Comparison of ENCODE assay signal across 13 mouse cellular contexts in the genomic region with DNA sequence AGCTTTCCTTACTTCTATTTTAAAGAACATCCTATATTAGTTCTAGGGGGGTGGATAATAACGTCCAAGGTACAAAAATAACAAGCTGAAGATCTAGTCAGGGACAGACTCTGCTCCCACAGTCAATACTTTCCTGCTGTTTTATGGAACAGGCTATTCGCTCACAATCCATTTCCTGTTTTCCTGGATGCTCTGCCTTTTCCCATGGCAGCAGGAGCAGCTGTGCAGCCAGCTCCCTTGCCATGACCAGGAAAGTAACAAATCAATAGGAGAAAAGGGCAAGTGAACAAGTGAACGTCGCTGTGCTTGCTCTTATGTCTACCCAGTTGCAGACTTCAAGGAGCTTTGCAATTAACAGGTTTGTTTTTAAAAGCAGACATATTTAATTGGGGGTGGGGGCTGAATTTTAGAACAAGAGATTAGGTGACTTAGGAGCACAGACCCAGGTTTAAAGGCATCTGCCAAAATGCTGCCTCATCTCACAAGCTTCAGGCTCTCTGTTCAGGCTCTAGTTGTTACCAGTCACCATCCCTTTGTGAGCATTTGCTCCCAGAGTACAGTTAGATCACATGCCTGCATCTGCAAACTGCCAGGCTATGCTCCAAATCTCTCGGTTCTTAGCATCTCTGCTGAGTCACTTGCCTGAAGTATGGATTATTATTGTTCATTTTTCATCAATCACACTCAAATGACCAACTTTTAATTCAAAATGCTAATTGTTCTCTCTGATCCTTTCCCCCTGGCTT.
DNase-seq lines count a peak whose midpoint lies in the region; ATAC-seq and TF ChIP-seq lines count a peak whose summit lies in the region.
"Had no signal": no experiment of that assay in that cellular context is flagged by ENCODE, and none has a peak within 500 bp of the region (broad histone marks: within the 10 kb centered on the region; RNA-seq: fewer than 3 reads in every experiment).

No protein-coding gene starts in this region.

- H3K27ac ChIP-seq in heart, postnatal 0 days (ENCODE audit: low read depth) = peak overlapping the region; percentile 55
- 0 out of 2 replicates have a peak overlapping the region, but pooled peaks have one; percentile 20 for H3K27ac ChIP-seq in neural tube, embryonic 11.5 days (ENCODE audit: low read depth, low read length)
- peak overlapping the region; percentile 45; the same call in 1 of the 2 replicates for H3K27ac ChIP-seq in intestine, embryonic 16.5 days (ENCODE audit: low read length)
- H3K27ac ChIP-seq: stomach, postnatal 0 days had no signal

- 43% methylated on average over 5 of the region's 5 CpGs for WGBS in heart, postnatal 0 days
- 23% methylated on average over 5 of the region's 5 CpGs for WGBS in neural tube, embryonic 11.5 days
- 29% methylated on average over 5 of the region's 5 CpGs for WGBS in intestine, embryonic 16.5 days

- no peak for TF ChIP-seq CTCF in heart, postnatal 0 days (IDR thresholded peaks at IDR 0.05; ENCODE audit: low read depth)

- no peaks in the 10 kb centered on the region for H3K9me3 ChIP-seq in heart, postnatal 0 days (replicated peaks; ENCODE audit: control insufficient read depth, low read length)
- no peaks in the 10 kb centered on the region for H3K9me3 ChIP-seq in neural tube, embryonic 11.5 days (ENCODE audit: control insufficient read depth, low read length)
- no peaks in the 10 kb centered on the region for H3K9me3 ChIP-seq in intestine, embryonic 16.5 days (ENCODE audit: control insufficient read depth, low read length)

- H3K9ac ChIP-seq in heart, postnatal 0 days (replicated peaks; ENCODE audit: low read depth, low read length) = no peak overlapping the region
- H3K9ac ChIP-seq in neural tube, embryonic 11.5 days (ENCODE audit: low read length) = no peak overlapping the region
- H3K9ac ChIP-seq in intestine, embryonic 16.5 days (ENCODE audit: low read depth, low read length) = no peak overlapping the region

- H3K27me3 ChIP-seq in heart, postnatal 0 days (ENCODE audit: control insufficient read depth, insufficient read depth, low read length) = no peaks in the 10 kb centered on the region
- no peaks in the 10 kb centered on the region for H3K27me3 ChIP-seq in neural tube, embryonic 11.5 days (ENCODE audit: control insufficient read depth, insufficient read depth, low read length)
- H3K27me3 ChIP-seq in intestine, embryonic 16.5 days (replicated peaks; ENCODE audit: control insufficient read depth, insufficient read depth, low read length) = no peaks in the 10 kb centered on the region

- no peaks in the 10 kb centered on the region for H3K4me1 ChIP-seq in heart, postnatal 0 days (ENCODE audit: control insufficient read depth, insufficient read depth)
- peaks cover 7% of the 10 kb centered on the region; the same call in 1 of the 2 replicates for H3K4me1 ChIP-seq in neural tube, embryonic 11.5 days (ENCODE audit: control insufficient read depth, insufficient read depth, low read length)
- H3K4me1 ChIP-seq in intestine, embryonic 16.5 days (ENCODE audit: control insufficient read depth, insufficient read depth, low read length) = peaks cover 4% of the 10 kb centered on the region; the same call in 1 of the 2 replicates

- no peak for TF ChIP-seq EP300 in heart, postnatal 0 days (IDR thresholded peaks at IDR 0.05; ENCODE audit: low read depth)

- no peak for ATAC-seq in heart, postnatal 0 days (ENCODE audit: insufficient read depth, low read depth)
- peak; percentile 55; the same call in 1 of the 2 replicates for ATAC-seq in neural tube, embryonic 11.5 days (ENCODE audit: insufficient read depth, low FRiP score, low TSS enrichment)
- ATAC-seq in intestine, embryonic 16.5 days = 0 out of 2 replicates have a peak, but pooled peaks have one; percentile 16

- H3K4me3 ChIP-seq in heart, postnatal 0 days (ENCODE audit: low read depth, low read length) = no peak overlapping the region
- H3K4me3 ChIP-seq in neural tube, embryonic 11.5 days (ENCODE audit: low read depth, low read length) = no peak overlapping the region
- no peak overlapping the region for H3K4me3 ChIP-seq in intestine, embryonic 16.5 days (ENCODE audit: low read length)
- H3K4me3 ChIP-seq: erythroblast, embryonic 14.5 days had no signal

- no peak for DNase-seq in heart, postnatal 0 days (ENCODE audit: low spot score)
- no peak for DNase-seq in heart, postnatal 14 days
- peak; percentile 12 for DNase-seq in neural tube, embryonic 11.5 days (ENCODE audit: low spot score)
- no peak for DNase-seq in neural tube, embryonic 10.5 days (ENCODE audit: extremely low spot score, low spot score)
- DNase-seq in retina, embryonic 14.5 days (ENCODE audit: low spot score) = peak; percentile 13
- DNase-seq in spleen, postnatal 36 days (ENCODE audit: low spot score in 2 of 2) = no peak
- DNase-seq in ovary, postnatal 14 days (ENCODE audit: low spot score) = no peak
- DNase-seq: cerebellum, postnatal 14 days; liver; lung, postnatal 36 days had no signal

- intact Hi-C loops in heart, postnatal 14 days (cut with DNase I) = no loop called here

- H3K4me2 ChIP-seq in heart, postnatal 0 days (ENCODE audit: low read depth, low read length) = no peak overlapping the region
- no peak overlapping the region for H3K4me2 ChIP-seq in neural tube, embryonic 11.5 days (ENCODE audit: low read depth)
- no peak overlapping the region for H3K4me2 ChIP-seq in intestine, embryonic 16.5 days (ENCODE audit: low read depth, low read length)

- H3K36me3 ChIP-seq in heart, postnatal 0 days (replicated peaks; ENCODE audit: control insufficient read depth, insufficient read depth, low read length) = no peaks in the 10 kb centered on the region
- no peaks in the 10 kb centered on the region for H3K36me3 ChIP-seq in neural tube, embryonic 11.5 days (ENCODE audit: control insufficient read depth, insufficient read depth, low read length)
- H3K36me3 ChIP-seq in intestine, embryonic 16.5 days (ENCODE audit: control insufficient read depth, insufficient read depth, low read length) = no peaks in the 10 kb centered on the region

Comparison
In these comparisons a context has a peak if more than half of its experiments do, and no peak if none do; other contexts are left out.
1. DNase-seq: peak in neural tube, embryonic 11.5 days (single experiment) and retina, embryonic 14.5 days (single experiment); none in heart, postnatal 0 days (single experiment), heart, postnatal 14 days (0 of 2), neural tube, embryonic 10.5 days (single experiment), spleen, postnatal 36 days (0 of 2) and ovary, postnatal 14 days (single experiment).
2. Peak in every context shown above with its lines, with median percentiles within 50 percentile points of each other: H3K27ac ChIP-seq.